Comparison of ENCODE assay signal across 11 mouse cellular contexts in the genomic region with DNA sequence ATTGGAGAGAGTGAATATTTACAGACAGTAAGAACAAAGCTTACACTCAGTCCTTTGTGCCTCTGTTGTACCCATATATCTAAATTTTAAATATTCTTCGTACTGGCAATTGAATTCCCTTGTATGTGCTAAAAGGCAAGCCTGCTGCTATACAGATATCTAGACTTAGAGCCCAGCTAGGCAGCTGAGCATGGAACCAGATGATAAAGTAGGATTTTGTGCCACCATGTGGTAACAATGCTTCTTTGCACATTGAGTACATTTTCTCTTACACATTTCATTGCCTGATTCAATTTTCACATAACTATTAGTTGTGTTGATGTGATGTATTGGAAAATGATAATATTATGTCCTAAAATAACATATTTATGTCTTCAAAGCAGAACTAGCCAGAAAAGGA.
DNase-seq lines count a peak whose midpoint lies in the region; ATAC-seq and TF ChIP-seq lines count a peak whose summit lies in the region.
"Had no signal": no experiment of that assay in that cellular context is flagged by ENCODE, and none has a peak within 500 bp of the region (broad histone marks: within the 10 kb centered on the region; RNA-seq: fewer than 3 reads in every experiment).

No protein-coding gene starts in this region.

- no peak overlapping the region for H3K4me2 ChIP-seq in forebrain, embryonic 13.5 days
- H3K4me2 ChIP-seq in limb, embryonic 14.5 days (replicated peaks; ENCODE audit: low read depth, low read length, severe bottlenecking): no peak overlapping the region
- H3K4me2 ChIP-seq in midbrain, embryonic 16.5 days (ENCODE audit: low read length): no peak overlapping the region
- H3K4me2 ChIP-seq: embryonic facial prominence, embryonic 12.5 days had no signal

- peak; percentile 74; the same call in 1 of the 2 replicates for ATAC-seq in forebrain, embryonic 13.5 days
- no peak for ATAC-seq in limb, embryonic 14.5 days (ENCODE audit: low FRiP score, low read depth)
- ATAC-seq in midbrain, embryonic 16.5 days: peak; percentile 89
- ATAC-seq: intestine, embryonic 16.5 days had no signal

- H3K4me3 ChIP-seq in forebrain, embryonic 13.5 days: no peak overlapping the region
- no peak overlapping the region for H3K4me3 ChIP-seq in forebrain, embryonic 10.5 days
- H3K4me3 ChIP-seq in limb, embryonic 14.5 days (replicated peaks; ENCODE audit: low read length): no peak overlapping the region
- H3K4me3 ChIP-seq in limb, embryonic 10.5 days: no peak overlapping the region
- H3K4me3 ChIP-seq in cortical plate, adult 2 months (ENCODE audit: insufficient read depth, low read length): no peak overlapping the region
- H3K4me3 ChIP-seq in midbrain, embryonic 16.5 days (ENCODE audit: low read depth, low read length): no peak overlapping the region
- H3K4me3 ChIP-seq: embryonic facial prominence, embryonic 12.5 days had no signal

- no peaks in the 10 kb centered on the region for H3K36me3 ChIP-seq in forebrain, embryonic 13.5 days (ENCODE audit: poor library complexity, severe bottlenecking)
- no peaks in the 10 kb centered on the region for H3K36me3 ChIP-seq in forebrain, embryonic 10.5 days (replicated peaks)
- no peaks in the 10 kb centered on the region for H3K36me3 ChIP-seq in limb, embryonic 14.5 days (ENCODE audit: control insufficient read depth, insufficient read depth, low read length)
- H3K36me3 ChIP-seq in limb, embryonic 10.5 days: no peaks in the 10 kb centered on the region
- H3K36me3 ChIP-seq in midbrain, embryonic 16.5 days (ENCODE audit: control insufficient read depth, insufficient read depth, low read length): no peaks in the 10 kb centered on the region
- H3K36me3 ChIP-seq: embryonic facial prominence, embryonic 12.5 days had no signal

- peak; percentile 45; the same call in 1 of the 2 replicates for TF ChIP-seq CTCF in cortical plate, adult 2 months (IDR thresholded peaks at IDR 0.05; ENCODE audit: extremely low read depth, insufficient read depth, low read length)

- H3K27ac ChIP-seq in forebrain, embryonic 13.5 days: no peak overlapping the region
- no peak overlapping the region for H3K27ac ChIP-seq in forebrain, embryonic 10.5 days
- H3K27ac ChIP-seq in limb, embryonic 14.5 days (replicated peaks; ENCODE audit: low read depth, low read length): no peak overlapping the region
- no peak overlapping the region for H3K27ac ChIP-seq in limb, embryonic 10.5 days
- H3K27ac ChIP-seq in cortical plate, adult 2 months (ENCODE audit: insufficient read depth, low read length): no peak overlapping the region
- no peak overlapping the region for H3K27ac ChIP-seq in midbrain, embryonic 16.5 days (ENCODE audit: low read length)
- H3K27ac ChIP-seq: embryonic facial prominence, embryonic 12.5 days had no signal

- H3K27me3 ChIP-seq in forebrain, embryonic 13.5 days: no peaks in the 10 kb centered on the region
- H3K27me3 ChIP-seq in forebrain, embryonic 10.5 days (ENCODE audit: poor library complexity, severe bottlenecking): no peaks in the 10 kb centered on the region
- no peaks in the 10 kb centered on the region for H3K27me3 ChIP-seq in limb, embryonic 14.5 days (ENCODE audit: control insufficient read depth, insufficient read depth, low read length)
- no peaks in the 10 kb centered on the region for H3K27me3 ChIP-seq in limb, embryonic 10.5 days (ENCODE audit: low read depth, poor library complexity, severe bottlenecking)
- no peaks in the 10 kb centered on the region for H3K27me3 ChIP-seq in midbrain, embryonic 16.5 days (ENCODE audit: control insufficient read depth, insufficient read depth, low read depth, low read length)
- H3K27me3 ChIP-seq: embryonic facial prominence, embryonic 12.5 days had no signal

- TF ChIP-seq POLR2A in limb, embryonic 14.5 days (IDR thresholded peaks at IDR 0.05; ENCODE audit: borderline replicate concordance, extremely low read depth, insufficient read depth, insufficient read length): no peak
- no peak for TF ChIP-seq POLR2A in cortical plate, adult 2 months (IDR thresholded peaks at IDR 0.05; ENCODE audit: extremely low read depth, insufficient read depth, low read length)

- no peaks in the 10 kb centered on the region for H3K9me3 ChIP-seq in forebrain, embryonic 13.5 days (replicated peaks)
- no peaks in the 10 kb centered on the region for H3K9me3 ChIP-seq in forebrain, embryonic 10.5 days
- H3K9me3 ChIP-seq in limb, embryonic 14.5 days (ENCODE audit: control insufficient read depth, low read length): no peaks in the 10 kb centered on the region
- no peaks in the 10 kb centered on the region for H3K9me3 ChIP-seq in limb, embryonic 10.5 days (replicated peaks)
- H3K9me3 ChIP-seq in midbrain, embryonic 16.5 days (replicated peaks; ENCODE audit: control insufficient read depth, low read length, poor library complexity, severe bottlenecking): no peaks in the 10 kb centered on the region
- H3K9me3 ChIP-seq: embryonic facial prominence, embryonic 12.5 days had no signal

- intact Hi-C loops in left cerebral cortex, postnatal 4 days (cut with DNase I): loop anchor here (1.0 to 10.0 kb wide), 2 partner anchors 450 to 1072 kb away; no protein-coding TSS in a partner anchor

- WGBS in forebrain, embryonic 13.5 days: 77% methylated on average over 1 of the region's 1 CpGs
- WGBS in forebrain, embryonic 10.5 days: 68% methylated on average over 1 of the region's 1 CpGs
- WGBS in limb, embryonic 14.5 days: 68% methylated on average over 1 of the region's 1 CpGs
- WGBS in limb, embryonic 10.5 days: 75% methylated on average over 1 of the region's 1 CpGs
- 65% methylated on average over 1 of the region's 1 CpGs for WGBS in midbrain, embryonic 16.5 days

- H3K9ac ChIP-seq in forebrain, embryonic 13.5 days: no peak overlapping the region
- no peak overlapping the region for H3K9ac ChIP-seq in limb, embryonic 14.5 days (ENCODE audit: low read depth, low read length, severe bottlenecking)
- H3K9ac ChIP-seq in midbrain, embryonic 16.5 days (ENCODE audit: low read depth, low read length): no peak overlapping the region
- H3K9ac ChIP-seq: embryonic facial prominence, embryonic 12.5 days had no signal

- no peak for DNase-seq in forebrain, embryonic 10.5 days (ENCODE audit: extremely low spot score, low spot score)
- peak; percentile 53 for DNase-seq in limb, embryonic 14.5 days (ENCODE audit: low spot score)
- DNase-seq in limb, embryonic 10.5 days (ENCODE audit: low spot score): no peak
- no peak for DNase-seq in spleen, postnatal 10 days (ENCODE audit: low spot score in 2 of 2)
- DNase-seq in left cerebral cortex, postnatal 4 days: no peak
- DNase-seq: adrenal gland, adult 8-10 months had no signal

- H3K4me1 ChIP-seq in forebrain, embryonic 13.5 days: no peaks in the 10 kb centered on the region
- no peaks in the 10 kb centered on the region for H3K4me1 ChIP-seq in forebrain, embryonic 10.5 days
- H3K4me1 ChIP-seq in limb, embryonic 14.5 days (ENCODE audit: control insufficient read depth, insufficient read depth, low read length): no peaks in the 10 kb centered on the region
- no peaks in the 10 kb centered on the region for H3K4me1 ChIP-seq in limb, embryonic 10.5 days
- no peaks in the 10 kb centered on the region for H3K4me1 ChIP-seq in cortical plate, adult 2 months (ENCODE audit: control insufficient read depth, insufficient read depth, low read length)
- no peaks in the 10 kb centered on the region for H3K4me1 ChIP-seq in midbrain, embryonic 16.5 days (ENCODE audit: control insufficient read depth, insufficient read depth, low read length)
- H3K4me1 ChIP-seq: embryonic facial prominence, embryonic 12.5 days had no signal
